Mouse (Mus musculus) c-Kit-negative CD71-positive TER-119-positive erythroid progenitor cells, embryonic 14.5 days (primary cell): Measurements from ENCODE around the gene Slc5a2.
A peak's percentile ranks its signal among the peaks of the same experiment; 100 is the strongest.

Experiments used
- DNase-seq: peaks from one replicate; pipeline ENCODE4 v3.0.0-alpha.2; 2013; ENCODE audit warnings: low read depth, low spot score

Gene Slc5a2

DNA sequence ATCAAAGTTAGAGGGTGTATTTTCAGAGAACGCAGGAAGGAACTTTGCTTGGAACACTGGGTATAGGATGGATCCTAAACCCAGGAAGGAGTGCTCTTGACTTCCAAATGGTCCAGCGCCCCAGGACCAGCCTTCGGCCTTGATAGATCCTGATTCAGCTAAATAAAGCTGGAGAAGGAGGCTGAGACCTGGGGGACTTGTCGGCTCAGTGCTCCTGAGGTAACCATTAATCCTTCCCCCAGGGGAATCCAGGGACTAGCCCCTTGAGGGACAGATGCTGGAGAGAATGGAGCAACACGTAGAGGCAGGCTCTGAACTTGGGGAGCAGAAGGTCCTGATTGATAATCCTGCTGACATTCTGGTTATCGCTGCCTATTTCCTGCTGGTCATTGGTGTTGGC, at the start of gene Slc5a2:
Gene Slc5a2, plus strand, starts transcription at position 247 of the 400 bp plus-strand sequence.
- no peak for DNase-seq

DNA sequence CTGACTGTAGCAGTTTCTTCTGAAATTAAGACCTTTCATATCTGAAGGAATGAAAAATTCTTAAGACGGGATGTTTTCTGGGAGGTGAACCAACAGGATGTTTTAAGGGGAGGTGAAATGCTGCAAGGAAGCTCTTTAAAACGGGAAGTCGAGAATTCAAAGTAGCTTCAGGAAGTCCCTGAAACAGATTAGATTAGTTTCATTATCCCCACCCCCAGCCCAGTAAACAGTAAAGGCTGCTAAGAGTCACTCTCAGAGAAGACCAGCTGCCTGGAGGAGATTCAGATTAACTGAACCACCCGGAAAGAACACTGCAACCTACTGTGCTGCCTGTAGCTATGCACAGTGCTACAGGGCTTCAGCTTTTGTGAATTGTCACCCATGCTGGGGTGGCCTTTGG, 45.5 kb upstream of the Slc5a2 start:
- no peak for DNase-seq

DNA sequence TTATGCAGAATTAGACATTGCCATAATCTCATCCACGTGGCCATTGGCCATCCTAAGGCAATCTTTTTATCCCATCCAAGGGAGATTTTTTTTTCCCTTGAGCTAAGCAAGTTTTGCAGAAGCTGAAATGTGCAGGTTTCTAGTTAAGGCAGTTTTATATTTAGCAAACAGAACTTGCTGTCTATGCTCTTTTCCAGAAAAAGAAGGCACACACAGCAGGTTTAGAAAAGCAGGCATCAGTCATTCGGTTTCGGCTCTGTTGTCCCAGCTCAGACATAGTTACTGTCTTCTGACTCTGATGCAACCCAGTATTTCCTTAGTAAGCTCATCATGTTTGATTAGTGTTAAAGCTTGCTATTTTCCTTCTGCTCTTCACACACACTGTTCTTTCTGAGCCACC, 44.5 kb upstream of the Slc5a2 start:
- DNase-seq = no peak

- no peak for DNase-seq
Measured at GRCm38 (mm10) chr7:128231741-128232140, 33.7 kb upstream of the Slc5a2 start.

DNA sequence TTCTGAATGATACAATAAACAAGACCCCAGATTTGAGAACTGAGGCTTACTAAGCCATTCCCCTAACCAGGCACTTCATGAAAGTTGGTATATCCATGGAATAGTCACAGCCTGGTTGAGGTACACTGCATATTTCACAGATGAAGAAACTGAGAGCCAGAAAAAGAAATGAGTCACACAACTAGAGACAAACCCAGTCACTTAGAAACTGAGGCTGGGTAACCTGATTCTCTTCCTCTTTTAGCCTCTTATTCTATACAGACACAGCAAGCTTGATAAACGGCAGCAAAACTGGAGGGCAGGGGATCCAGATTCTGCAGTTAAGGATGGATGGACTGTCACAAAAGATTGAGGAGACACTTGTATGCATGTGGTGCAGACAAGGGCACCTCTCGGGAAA, 30.7 kb upstream of the Slc5a2 start:
- no peak for DNase-seq

GRCm38 (mm10) chr7:128235481-128235880, 30.0 kb upstream of the Slc5a2 start:
- DNase-seq = no peak

GRCm38 (mm10) chr7:128236426-128236825, 29.0 kb upstream of the Slc5a2 start:
- no peak for DNase-seq

DNA sequence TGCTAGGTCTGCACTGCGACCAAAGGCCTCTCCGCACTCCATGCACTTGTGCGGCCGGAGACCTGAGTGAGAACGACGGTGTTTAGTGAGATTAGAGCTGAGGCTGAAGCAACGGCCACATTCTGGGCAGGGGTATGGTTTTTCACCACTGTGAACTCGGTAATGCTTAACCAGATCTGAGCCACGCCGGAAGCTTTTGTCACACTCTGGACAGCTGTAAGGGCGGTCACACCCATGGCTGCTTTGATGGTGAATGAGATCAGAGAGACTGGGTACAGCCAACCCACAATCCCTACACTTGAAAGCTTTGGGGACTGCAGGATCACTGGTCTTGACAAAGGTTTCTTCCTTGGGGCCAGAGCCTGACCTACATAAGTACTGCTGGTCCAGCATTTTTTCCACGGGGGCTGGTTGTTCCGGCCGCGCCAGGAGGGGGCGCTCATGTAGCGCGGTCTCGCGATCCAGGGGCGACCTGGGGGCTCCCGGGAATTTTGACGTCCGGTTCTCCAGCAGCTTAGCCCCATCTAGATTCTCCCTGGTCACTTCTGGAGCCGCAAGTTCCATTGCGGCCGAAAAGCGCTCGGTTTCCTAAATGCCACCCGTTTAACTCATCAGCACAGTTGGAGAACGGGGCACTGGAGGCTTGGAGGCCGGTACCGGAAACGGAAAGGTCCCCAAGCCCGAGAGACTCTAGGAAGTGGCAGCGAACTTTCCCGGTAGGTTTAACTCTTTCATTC, 28.4 kb upstream of the Slc5a2 start, which contains the start of gene Armc5:
Gene Armc5, plus strand, starts transcription at position 487 of the 737 bp plus-strand sequence.
- DNase-seq = peak; percentile 67

GRCm38 (mm10) chr7:128237593-128237926, 27.9 kb upstream of the Slc5a2 start:
- no peak for DNase-seq

GRCm38 (mm10) chr7:128237927-128238778, 27.3 kb upstream of the Slc5a2 start, which contains the start of gene 9130023H24Rik:
9130023H24Rik (minus strand) TSS chr7:128238031.
- peak; percentile 100 for DNase-seq

DNA sequence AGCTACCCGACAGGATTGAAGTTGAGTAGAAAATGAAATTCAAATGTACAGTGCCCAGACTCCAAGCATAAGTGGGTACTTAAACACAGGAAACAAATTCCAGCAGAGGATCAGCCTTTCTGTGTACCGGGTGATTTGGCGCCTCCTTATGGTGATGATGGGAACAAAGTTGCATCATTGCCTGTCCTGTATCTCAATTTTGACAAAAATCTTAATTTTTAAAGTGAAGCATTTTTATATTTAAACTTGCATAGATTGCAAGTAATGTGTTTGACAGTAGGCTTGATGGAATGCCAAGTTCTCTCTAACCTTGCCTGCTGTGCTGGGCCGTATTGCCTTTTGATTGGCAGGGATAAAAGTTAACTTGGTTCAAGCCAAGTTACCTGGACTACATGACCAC, 26.5 kb upstream of the Slc5a2 start:
- DNase-seq = peak; percentile 67

GRCm38 (mm10) chr7:128240131-128240784, 25.2 kb upstream of the Slc5a2 start:
- DNase-seq = no peak

DNA sequence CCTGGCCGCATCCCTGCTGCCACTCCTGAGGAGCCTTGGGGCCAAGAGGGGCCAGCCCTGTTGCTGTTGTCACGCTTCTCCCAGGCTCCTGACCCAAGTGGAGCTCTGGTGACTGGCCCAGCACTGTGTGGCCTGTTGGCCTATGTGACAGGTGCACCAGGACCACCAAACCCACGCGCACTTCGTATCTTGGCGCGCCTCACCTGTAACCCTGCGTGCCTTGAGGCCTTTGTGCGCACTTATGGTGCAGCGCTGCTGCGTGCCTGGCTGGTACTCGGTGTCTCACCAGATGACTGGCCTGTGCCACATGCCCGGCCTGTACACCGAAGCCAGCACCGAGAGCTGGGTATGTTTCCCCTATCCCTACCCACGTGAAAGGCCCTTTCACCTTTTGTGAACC, 23.1 kb upstream of the Slc5a2 start:
- no peak for DNase-seq

GRCm38 (mm10) chr7:128243921-128244320, 21.5 kb upstream of the Slc5a2 start:
- no peak for DNase-seq

DNA sequence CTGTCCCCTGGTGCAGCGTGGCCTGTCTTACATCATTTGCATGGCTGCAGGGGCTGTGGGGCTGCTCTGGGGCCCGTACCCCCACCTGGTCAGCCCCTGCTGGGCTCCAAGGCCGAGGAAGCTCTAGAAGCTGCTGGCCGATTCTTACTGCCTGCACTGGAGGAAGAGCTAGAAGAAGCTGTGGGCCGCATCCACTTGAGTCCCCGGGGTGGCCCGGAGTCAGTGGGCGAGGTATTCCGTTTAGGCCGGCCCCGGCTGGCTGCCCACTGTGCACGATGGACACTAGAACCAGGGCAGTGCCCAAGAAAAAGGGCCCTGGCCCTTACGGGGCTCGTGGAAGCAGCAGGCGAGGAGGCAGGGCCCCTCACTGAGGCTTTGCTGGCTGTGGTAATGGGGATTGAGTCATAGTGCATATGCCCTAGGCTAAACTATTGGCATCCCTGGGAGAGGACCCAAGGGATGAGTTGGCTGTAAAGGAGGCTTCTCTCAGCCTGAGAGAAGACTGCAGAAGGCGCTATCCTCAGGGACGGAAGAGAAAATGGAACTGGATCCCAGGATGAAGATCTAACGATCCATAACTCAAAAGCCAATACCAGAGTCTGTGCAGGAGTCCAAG, 20.9 kb upstream of the Slc5a2 start:
- DNase-seq = no peak

DNA sequence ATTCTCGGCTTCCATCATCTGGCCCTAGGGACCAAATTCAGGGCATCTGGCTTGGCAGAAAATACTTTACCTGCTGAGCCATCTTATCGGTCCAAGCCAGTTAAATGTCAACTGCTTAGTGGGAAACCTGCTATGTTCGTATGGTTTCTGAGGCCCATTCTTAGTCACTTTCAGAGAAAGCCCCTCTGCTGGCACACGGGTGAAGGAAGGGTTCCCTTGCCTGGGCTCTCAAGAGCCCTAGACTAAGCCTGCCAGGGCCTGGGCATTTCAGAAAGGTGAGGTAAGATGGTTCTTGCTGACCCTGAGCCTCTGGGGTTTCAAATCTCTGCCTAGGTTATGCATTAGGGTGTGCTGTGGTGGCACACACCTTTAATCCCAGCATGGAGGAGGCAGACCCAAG, 19.9 kb upstream of the Slc5a2 start:
- DNase-seq = no peak

DNA sequence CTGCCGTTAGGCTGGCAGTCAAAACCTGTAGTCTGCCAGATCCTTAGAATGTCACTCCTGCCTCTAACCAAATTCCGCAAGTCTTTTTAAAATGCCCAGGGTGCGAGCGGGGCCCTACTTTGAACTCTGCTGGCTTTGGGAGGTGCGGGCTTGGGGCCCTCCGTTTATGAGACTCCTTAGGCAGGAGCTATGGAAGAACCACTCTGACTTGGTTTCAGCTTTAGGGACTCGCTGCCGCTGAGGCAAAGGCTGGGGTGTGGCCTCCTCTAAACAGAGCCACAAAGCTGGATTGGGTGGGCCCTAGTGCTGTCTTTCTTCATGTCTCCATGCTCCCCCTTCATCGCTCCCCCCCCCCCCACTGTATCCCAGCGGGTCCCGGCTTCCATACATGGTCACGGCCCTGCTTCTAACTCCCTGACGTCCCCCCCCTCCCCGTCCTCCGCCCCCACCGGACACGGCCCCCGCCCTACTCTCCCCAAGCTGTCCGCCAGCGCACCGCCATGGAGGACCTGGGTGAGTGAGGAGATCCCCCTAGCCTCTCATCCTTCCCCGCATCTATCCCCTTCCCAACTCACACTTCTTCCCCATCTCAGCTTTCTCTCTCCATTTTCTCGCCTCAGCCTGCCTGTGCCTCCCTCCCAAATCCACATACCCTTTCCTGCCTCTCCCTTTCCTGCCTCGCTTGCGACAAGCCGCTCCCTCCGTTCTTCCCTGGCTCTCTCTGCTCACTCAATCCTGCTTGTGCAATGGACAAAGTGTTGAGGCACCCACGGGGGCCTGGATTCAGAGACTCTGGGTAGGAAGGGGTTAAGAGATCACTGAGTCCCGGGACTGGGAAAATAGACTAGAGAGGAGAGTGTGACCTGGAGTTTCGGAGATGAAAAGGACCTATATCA, 18.7 kb upstream of the Slc5a2 start, which contains the start of gene Tgfb1i1:
Gene Tgfb1i1, plus strand, starts transcription at position 317 of the 896 bp plus-strand sequence.
- DNase-seq = no peak

DNA sequence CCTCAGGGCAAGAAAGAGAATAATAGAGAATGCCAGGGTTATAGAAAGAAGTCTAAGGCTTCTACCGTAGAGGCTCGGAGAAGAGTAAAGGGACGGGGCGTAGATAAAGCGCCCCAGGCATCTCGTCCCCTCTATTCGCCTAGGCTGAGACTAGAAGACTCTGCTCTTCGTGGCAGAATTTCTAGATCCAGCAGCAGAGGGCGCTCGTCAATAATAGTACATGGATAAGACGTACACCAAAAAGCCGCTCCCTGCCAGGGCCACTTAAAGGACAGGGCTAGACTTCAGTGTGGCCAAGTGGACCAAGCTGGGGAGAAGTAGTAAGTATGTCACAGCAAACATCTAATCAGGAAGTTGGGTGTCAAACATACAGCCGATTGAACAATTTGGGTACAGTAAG, 18.0 kb upstream of the Slc5a2 start:
- DNase-seq = peak; percentile 92

- DNase-seq = no peak
Measured at GRCm38 (mm10) chr7:128248081-128249042, 17.1 kb upstream of the Slc5a2 start.

DNA sequence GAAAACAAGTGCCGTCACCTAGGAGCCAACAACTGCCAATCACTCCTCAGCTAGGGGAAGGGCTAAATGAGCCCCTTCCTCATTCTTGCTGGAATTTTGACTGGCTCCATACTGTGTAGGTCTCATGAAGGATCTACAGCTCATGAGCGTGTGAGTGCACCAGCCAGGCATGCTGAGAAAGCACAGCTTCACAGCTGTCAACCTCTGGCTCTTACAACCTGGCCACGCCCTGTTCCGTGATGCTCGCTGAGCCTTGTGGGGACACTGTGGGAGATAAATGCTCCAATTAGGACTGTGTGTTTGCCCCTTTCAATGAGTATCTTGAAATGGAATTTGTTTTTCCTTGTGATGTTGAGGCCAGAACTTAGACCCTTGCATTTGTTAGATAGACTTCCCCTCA, 15.5 kb upstream of the Slc5a2 start:
- DNase-seq = no peak
